Mouse (Mus musculus): ENCODE results near the gene Cd83. TPM values are rescaled to one million over a fixed set of nuclear protein-coding genes. Genes with fewer than 3 reads are reported as not detected.

Gene Cd83
- polyA plus RNA-seq, 2 experiments, result 12.1 to 22.6 TPM

DNA sequence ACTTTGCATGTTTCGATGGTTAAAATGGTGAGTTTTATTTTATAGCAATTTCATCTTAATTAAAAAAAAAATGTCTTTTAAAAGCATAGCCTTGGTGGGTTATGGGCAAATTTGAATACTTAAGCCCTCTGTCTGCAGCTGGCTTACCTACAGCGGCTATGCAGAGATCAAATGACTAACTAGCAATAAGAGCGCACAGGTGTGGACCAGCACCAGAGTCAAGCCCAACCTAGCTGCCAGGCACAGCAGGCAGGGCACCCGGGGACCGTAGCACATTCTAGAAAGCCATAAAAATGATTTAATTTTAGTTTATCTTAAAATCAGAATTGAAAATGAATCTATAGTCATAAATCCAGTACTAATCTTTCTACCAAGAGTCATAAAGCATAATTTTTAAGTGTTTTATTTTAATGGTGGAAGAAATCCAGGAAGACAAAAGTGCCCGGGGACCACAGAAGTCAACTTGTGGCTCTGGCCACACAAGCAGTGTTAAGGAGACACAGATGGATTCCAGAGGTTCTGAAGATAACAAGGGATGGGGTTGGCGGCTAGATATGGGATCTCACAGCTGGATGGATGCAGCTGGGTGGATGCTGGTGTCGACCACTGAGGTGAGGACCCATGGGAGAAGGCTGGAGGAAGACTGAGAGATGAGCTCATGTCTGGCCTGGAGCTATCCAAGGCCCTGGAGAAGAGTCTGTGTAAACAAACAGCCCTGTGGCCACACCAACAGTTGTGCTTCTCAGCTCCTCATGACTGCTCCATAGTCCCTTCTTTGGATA lies 46.5 kb downstream of the Cd83 start:
- H3K4me1 ChIP-seq (ENCODE audit: control insufficient read depth, insufficient read depth, low read length), result peaks cover 13% of the 10 kb centered on the region; the same call in 1 of the 2 replicates
- no peak overlapping the region for H3K4me3 ChIP-seq (replicated peaks; ENCODE audit: low read length)
- peak; percentile 60; the same call in 1 of the 2 replicates for ATAC-seq (ENCODE audit: low FRiP score, low read depth)
- no peak overlapping the region for H3K9ac ChIP-seq (ENCODE audit: low read depth, low read length, severe bottlenecking)
- no peaks in the 10 kb centered on the region for H3K9me3 ChIP-seq (ENCODE audit: control insufficient read depth, low read length)
- DNase-seq (ENCODE audit: low spot score), result peak; percentile 64
- H3K36me3 ChIP-seq (ENCODE audit: control insufficient read depth, insufficient read depth, low read length), result no peaks in the 10 kb centered on the region
- WGBS, result 30% methylated on average over 8 of the region's 8 CpGs
- no peak overlapping the region for H3K4me2 ChIP-seq (replicated peaks; ENCODE audit: low read depth, low read length, severe bottlenecking)
- H3K27me3 ChIP-seq (ENCODE audit: control insufficient read depth, insufficient read depth, low read length), result no peaks in the 10 kb centered on the region
- no peak for TF ChIP-seq POLR2A (IDR thresholded peaks at IDR 0.05; ENCODE audit: borderline replicate concordance, extremely low read depth, insufficient read depth, insufficient read length)
- H3K27ac ChIP-seq (replicated peaks; ENCODE audit: low read depth, low read length), result no peak overlapping the region

DNA sequence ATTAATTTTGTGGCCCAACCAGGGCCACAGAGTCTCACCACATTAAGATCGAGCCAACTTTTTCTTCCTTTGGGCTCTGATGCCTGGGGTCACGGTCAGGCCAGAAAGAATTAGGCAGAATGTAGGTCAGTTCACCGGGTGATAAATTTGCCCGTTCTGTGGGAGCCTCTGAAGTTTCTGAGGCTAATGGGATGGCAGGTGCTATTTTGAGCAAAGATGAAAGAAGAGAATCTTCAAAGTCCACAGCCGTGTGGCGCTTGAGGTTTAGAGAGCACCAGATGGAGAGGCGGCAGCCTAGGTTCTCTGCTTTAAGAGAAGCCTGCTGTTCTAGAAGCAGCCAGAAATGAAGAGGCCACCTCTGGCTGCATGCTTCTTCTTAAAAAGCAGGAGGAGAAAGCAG lies 48.2 kb downstream of the Cd83 start:
- H3K27ac ChIP-seq (replicated peaks; ENCODE audit: low read depth, low read length), result no peak overlapping the region
- no peak for ATAC-seq (ENCODE audit: low FRiP score, low read depth)
- H3K4me1 ChIP-seq (ENCODE audit: control insufficient read depth, insufficient read depth, low read length), result peaks cover 21% of the 10 kb centered on the region; the same call in 1 of the 2 replicates
- H3K27me3 ChIP-seq (ENCODE audit: control insufficient read depth, insufficient read depth, low read length), result no peaks in the 10 kb centered on the region
- no peak for TF ChIP-seq POLR2A (IDR thresholded peaks at IDR 0.05; ENCODE audit: borderline replicate concordance, extremely low read depth, insufficient read depth, insufficient read length)
- no peaks in the 10 kb centered on the region for H3K36me3 ChIP-seq (ENCODE audit: control insufficient read depth, insufficient read depth, low read length)
- no peak for DNase-seq (ENCODE audit: low spot score)
- H3K9ac ChIP-seq (ENCODE audit: low read depth, low read length, severe bottlenecking), result no peak overlapping the region
- no peaks in the 10 kb centered on the region for H3K9me3 ChIP-seq (ENCODE audit: control insufficient read depth, low read length)
- H3K4me2 ChIP-seq (replicated peaks; ENCODE audit: low read depth, low read length, severe bottlenecking), result no peak overlapping the region
- H3K4me3 ChIP-seq (replicated peaks; ENCODE audit: low read length), result no peak overlapping the region
- WGBS, result 10% methylated on average over 7 of the region's 7 CpGs

DNA sequence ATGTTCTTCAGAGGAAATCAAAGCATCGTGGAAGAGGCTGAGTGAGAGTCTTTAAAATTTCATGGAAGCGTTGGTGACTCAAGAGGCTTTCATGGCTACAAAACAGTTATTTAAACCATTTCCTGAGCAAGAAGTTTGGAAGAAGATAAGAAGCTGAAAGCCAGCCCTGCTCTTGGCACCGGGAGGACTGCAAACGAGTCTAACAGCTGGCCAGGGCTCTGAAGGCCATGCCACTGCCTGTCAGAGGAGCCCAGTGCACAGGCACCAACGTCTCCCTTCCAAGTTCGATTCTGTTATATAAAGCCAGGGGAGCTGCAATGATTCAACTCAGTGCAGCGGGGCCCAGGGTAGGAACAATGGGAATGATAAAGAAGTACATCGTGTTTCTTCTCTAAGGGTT lies 51.8 kb downstream of the Cd83 start:
- H3K27ac ChIP-seq (replicated peaks; ENCODE audit: low read depth, low read length), result no peak overlapping the region
- H3K4me3 ChIP-seq (replicated peaks; ENCODE audit: low read length), result no peak overlapping the region
- H3K9ac ChIP-seq (ENCODE audit: low read depth, low read length, severe bottlenecking), result no peak overlapping the region
- no peaks in the 10 kb centered on the region for H3K36me3 ChIP-seq (ENCODE audit: control insufficient read depth, insufficient read depth, low read length)
- 25% methylated on average over 8 of the region's 8 CpGs for WGBS
- DNase-seq (ENCODE audit: low spot score), result no peak
- no peaks in the 10 kb centered on the region for H3K27me3 ChIP-seq (ENCODE audit: control insufficient read depth, insufficient read depth, low read length)
- ATAC-seq (ENCODE audit: low FRiP score, low read depth), result no peak
- H3K4me2 ChIP-seq (replicated peaks; ENCODE audit: low read depth, low read length, severe bottlenecking), result no peak overlapping the region
- no peaks in the 10 kb centered on the region for H3K9me3 ChIP-seq (ENCODE audit: control insufficient read depth, low read length)
- H3K4me1 ChIP-seq (ENCODE audit: control insufficient read depth, insufficient read depth, low read length), result peaks cover 20% of the 10 kb centered on the region
- no peak for TF ChIP-seq POLR2A (IDR thresholded peaks at IDR 0.05; ENCODE audit: borderline replicate concordance, extremely low read depth, insufficient read depth, insufficient read length)

GRCm38 (mm10) chr13:43837812-43838211 lies 53.2 kb downstream of the Cd83 start:
- Histone ChIP-seq H3K9me3 (ENCODE audit: control insufficient read depth, low read length) (no peaks in the 10 kb centered on the region), H3K4me1 (ENCODE audit: control insufficient read depth, insufficient read depth, low read length) (peaks cover 17% of the 10 kb centered on the region), H3K36me3 (ENCODE audit: control insufficient read depth, insufficient read depth, low read length) (no peaks in the 10 kb centered on the region), H3K4me2 (replicated peaks; ENCODE audit: low read depth, low read length, severe bottlenecking) (no peak overlapping the region), H3K27ac (replicated peaks; ENCODE audit: low read depth, low read length) (no peak overlapping the region), H3K27me3 (ENCODE audit: control insufficient read depth, insufficient read depth, low read length) (no peaks in the 10 kb centered on the region), H3K4me3 (replicated peaks; ENCODE audit: low read length) (no peak overlapping the region), H3K9ac (ENCODE audit: low read depth, low read length, severe bottlenecking) (no peak overlapping the region)
- DNase-seq (ENCODE audit: low spot score), result no peak
- no peak for ATAC-seq (ENCODE audit: low FRiP score, low read depth)
- WGBS, result 38% methylated on average over 4 of the region's 4 CpGs
- no peak for TF ChIP-seq POLR2A (IDR thresholded peaks at IDR 0.05; ENCODE audit: borderline replicate concordance, extremely low read depth, insufficient read depth, insufficient read length)

GRCm38 (mm10) chr13:43845151-43845550 lies 60.6 kb downstream of the Cd83 start:
- Histone ChIP-seq H3K36me3 (ENCODE audit: control insufficient read depth, insufficient read depth, low read length) (no peaks in the 10 kb centered on the region), H3K27me3 (ENCODE audit: control insufficient read depth, insufficient read depth, low read length) (no peaks in the 10 kb centered on the region), H3K4me2 (replicated peaks; ENCODE audit: low read depth, low read length, severe bottlenecking) (no peak overlapping the region), H3K9ac (ENCODE audit: low read depth, low read length, severe bottlenecking) (no peak overlapping the region), H3K4me3 (replicated peaks; ENCODE audit: low read length) (no peak overlapping the region), H3K27ac (replicated peaks; ENCODE audit: low read depth, low read length) (no peak overlapping the region), H3K9me3 (ENCODE audit: control insufficient read depth, low read length) (no peaks in the 10 kb centered on the region), H3K4me1 (ENCODE audit: control insufficient read depth, insufficient read depth, low read length) (peaks cover 32% of the 10 kb centered on the region)
- ATAC-seq (ENCODE audit: low FRiP score, low read depth) (no peak), DNase-seq (ENCODE audit: low spot score) (peak; percentile 44)
- WGBS, result 37% methylated on average over 5 of the region's 5 CpGs
- no peak for TF ChIP-seq POLR2A (IDR thresholded peaks at IDR 0.05; ENCODE audit: borderline replicate concordance, extremely low read depth, insufficient read depth, insufficient read length)

All from limb, embryonic 14.5 days (tissue).